Mouse (Mus musculus): ENCODE data around the gene Rubcn. TPM values are rescaled to one million over a fixed set of nuclear protein-coding genes. Genes with fewer than 3 reads are reported as not detected.
"Not testable (repeated sequence)": the region's sequence is repeated elsewhere in the genome, so short reads cannot be mapped to it uniquely, and the experiment has no call there.

Rubcn gene
- total RNA-seq, 2 experiments from 2014 or later = 60.7 to 72.2 TPM

DNA sequence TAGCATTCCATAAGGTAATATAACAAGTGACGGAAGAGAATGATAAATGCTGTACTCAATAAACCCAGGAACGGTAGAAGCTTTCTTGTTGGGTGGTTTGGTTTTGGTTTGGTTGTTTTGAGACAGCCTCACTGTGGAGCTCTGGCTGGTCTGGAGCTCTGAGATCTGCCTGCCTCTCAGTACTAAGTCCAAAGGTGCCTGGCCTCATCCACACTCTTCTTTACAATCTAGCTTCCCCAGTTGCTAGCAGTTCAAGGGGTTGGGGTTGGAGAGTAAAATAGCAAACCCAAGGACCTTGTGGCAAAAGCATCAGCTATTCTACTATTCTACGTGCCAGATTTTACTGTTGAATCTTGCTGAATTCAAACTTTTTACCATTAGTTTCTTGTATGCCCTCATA is 1.7 kb downstream of the Rubcn start:
- DNase-seq (ENCODE audit: low spot score in 2 of 2) = no peak
- intact Hi-C loops (cut with DNase I) = loop anchor here (5.0 kb wide), 2 partner anchors 64 to 506 kb away; partner anchors contain the start of genes Smbd1 and Zfp148

GRCm38 (mm10) chr16:32875281-32875680 is 2.3 kb downstream of the Rubcn start:
- not testable (repeated sequence) for DNase-seq (ENCODE audit: low spot score in 2 of 2)
- intact Hi-C loops (cut with DNase I) = loop anchor here (5.0 kb wide), 2 partner anchors 63 to 507 kb away; partner anchors contain the start of genes Smbd1 and Zfp148

DNA sequence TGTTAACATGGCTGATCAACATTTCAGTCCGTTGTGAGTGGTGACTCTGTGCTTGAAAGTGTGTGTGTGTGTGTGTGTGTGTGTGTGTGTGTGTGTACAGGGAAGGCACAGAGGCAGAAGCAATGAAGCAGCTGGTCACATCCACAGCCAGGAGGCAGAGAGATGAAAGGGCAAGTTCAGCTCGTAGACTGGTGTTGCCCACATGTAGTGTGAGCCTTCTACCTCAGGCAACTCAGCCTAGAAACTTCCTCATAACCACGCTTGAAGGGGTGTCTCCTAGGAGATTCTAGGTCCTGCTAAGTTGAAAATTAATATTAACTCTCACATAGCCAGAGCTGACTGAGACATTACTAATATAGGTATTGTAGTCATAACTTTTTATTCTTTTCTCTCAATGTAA is 4.2 kb downstream of the Rubcn start:
- intact Hi-C loops (cut with DNase I) = no loop called here

GRCm38 (mm10) chr16:32870231-32870630 is 7.3 kb downstream of the Rubcn start:
- no peak for DNase-seq (ENCODE audit: low spot score in 2 of 2)
- intact Hi-C loops (cut with DNase I) = no loop called here

More for the DNA sequence above, 4.2 kb downstream of the Rubcn start:
- no peak for DNase-seq (ENCODE audit: low spot score in 2 of 2)

- intact Hi-C loops (cut with DNase I) = loop anchor here (1.0 kb wide), 1 partner anchor 9 kb away; the partner anchor contains the start of genes Fyttd1 and Rubcn
- DNase-seq (ENCODE audit: low spot score in 2 of 2) = peak; percentile 92 to 93
Measured at GRCm38 (mm10) chr16:32867919-32868552, 9.5 kb downstream of the Rubcn start.

DNA sequence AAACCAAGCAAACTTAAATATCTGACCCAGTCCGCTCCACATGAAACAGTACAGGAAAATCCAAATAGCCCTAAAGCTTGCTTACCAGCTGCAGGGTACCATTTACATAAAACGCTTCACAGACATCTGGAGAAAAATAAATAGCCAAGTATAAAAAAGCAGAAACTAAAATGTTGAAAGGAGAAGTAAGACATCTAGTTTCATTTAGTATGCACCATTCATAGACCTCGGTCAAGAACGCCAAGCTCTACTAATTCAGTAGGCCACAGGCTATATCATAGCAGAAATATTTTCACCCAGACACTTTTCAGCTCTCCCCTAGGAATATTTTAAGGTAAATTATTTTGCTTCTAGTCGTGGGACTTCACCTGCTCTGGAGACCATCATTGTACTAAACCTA is 10.9 kb downstream of the Rubcn start:
- intact Hi-C loops (cut with DNase I) = no loop called here

GRCm38 (mm10) chr16:32865401-32865800 is 12.2 kb downstream of the Rubcn start:
- intact Hi-C loops (cut with DNase I) = no loop called here
- no peak for DNase-seq (ENCODE audit: low spot score in 2 of 2)

More for the DNA sequence above, 10.9 kb downstream of the Rubcn start:
- DNase-seq (ENCODE audit: low spot score in 2 of 2) = no peak

- no peak for DNase-seq (ENCODE audit: low spot score in 2 of 2)
Measured at GRCm38 (mm10) chr16:32861813-32862385, 15.7 kb downstream of the Rubcn start.

DNA sequence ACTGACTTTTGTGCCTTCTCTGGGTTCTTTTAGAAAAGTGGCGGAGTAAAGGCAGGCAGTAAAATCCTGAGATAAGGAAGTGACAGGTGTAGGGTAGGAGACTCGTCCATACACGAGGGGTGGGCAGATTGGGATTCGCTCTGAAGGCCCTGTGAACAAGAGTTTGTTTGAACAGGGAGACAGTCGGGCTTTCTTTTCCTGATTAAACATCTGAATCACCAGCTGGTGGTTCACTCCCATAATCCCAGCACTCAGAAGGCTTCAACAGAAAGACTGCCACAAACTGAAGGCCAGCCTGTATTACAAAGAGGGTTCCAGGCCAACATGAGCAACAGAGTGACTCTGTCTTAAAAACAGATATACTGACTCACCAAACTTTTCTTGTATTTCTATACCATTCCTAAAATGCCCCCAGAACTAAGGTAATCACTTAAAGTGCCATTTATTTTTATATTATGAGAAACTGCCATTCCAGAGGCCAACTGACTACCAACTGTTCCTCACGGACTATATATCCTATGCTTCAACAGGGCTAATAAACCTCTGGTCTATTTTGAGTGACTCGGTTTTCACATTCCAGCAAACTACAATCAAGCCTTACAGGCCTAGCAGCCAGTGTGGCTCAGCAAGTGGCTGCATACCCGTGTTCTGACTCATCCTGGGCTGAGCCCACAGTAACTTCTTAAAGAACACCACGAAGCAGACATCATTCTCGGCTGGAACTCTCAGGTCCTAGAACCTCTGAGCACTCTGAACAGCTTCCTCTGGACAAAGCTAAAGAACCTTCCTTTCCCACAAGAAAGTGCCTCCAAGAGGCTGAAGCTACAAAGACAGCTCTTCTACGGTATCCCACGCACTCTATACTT is 18.6 kb downstream of the Rubcn start:
- intact Hi-C loops (cut with DNase I) = no loop called here

More at GRCm38 (mm10) chr16:32861813-32862385, 15.7 kb downstream of the Rubcn start:
- intact Hi-C loops (cut with DNase I) = no loop called here

GRCm38 (mm10) chr16:32858356-32858755 is 19.2 kb downstream of the Rubcn start:
- intact Hi-C loops (cut with DNase I) = no loop called here
- no peak for DNase-seq (ENCODE audit: low spot score in 2 of 2)

More for the DNA sequence above, 18.6 kb downstream of the Rubcn start:
- no peak for DNase-seq (ENCODE audit: low spot score in 2 of 2)

DNA sequence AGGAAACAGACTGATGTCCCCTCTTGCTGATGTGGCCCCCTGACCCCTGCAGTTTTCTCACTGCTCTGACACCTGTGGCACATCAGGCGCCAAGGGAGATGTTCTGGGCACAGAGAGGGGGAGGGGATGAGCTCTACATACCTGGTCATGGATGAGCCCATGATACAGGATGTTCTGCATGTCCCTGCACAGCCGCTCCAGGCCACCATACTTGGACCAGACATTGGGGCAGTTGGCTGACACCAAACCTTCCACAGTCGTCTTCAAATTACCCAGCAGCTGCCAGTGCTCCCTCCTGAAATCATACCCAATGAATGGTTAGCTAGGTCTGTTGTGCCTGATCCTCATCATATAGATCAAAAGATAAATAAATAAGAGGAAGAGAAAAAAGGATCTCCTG is 20.8 kb downstream of the Rubcn start:
- DNase-seq (ENCODE audit: low spot score in 2 of 2) = no peak
- intact Hi-C loops (cut with DNase I) = no loop called here

DNA sequence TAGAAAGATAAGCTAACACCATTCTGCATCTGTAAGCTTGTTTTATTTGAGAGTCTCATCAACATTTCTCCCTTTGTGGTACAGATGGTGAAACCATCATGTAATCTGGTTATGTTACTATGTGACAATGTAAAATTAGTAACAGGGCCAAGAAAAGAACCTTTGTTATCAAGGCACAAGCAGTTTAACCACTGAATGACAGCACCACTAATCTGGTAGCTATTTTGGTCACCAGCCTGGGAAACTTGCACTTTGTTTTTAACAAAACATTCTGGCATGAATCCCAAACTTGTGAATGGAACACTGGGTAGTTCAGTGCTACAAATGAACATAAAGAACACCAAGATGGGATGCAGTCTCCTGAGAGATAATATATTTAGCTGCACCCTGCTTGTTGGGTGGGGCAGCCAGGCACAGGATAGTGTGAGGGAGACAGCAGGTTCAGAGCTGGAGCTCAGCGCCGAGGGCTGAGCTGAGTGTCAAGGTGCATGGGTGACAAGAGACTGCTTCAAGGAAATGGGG is 23.5 kb downstream of the Rubcn start:
- intact Hi-C loops (cut with DNase I) = no loop called here
- peak in 1 of 2 experiments; percentile 35 for DNase-seq (ENCODE audit: low spot score in 2 of 2)

DNA sequence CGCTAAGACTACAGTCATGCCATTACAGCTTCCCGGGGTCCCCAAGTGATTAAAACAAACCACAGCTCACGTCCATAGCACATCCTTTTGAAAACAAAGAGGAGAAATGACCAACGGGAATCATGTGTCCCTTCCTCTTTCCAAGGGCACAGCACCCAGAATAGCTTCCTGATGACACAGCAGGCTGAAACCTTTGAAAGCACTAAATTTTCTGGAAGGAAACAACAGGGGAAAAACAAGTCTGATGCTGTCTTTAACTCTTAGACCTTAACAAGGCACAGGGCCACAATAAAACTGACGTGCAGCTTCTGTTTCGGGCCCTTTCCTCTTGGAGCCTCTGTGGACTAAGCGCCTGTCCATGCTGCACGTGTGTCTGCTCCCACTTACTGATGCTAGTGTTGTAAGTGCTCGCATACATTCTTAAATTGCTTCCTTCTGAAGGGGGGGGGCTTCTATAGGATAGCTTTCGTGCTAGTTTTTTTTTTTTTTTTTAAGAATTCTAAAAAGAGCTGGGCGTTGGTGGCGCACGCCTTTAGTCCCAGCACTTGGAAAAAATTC is 24.0 kb downstream of the Rubcn start:
- intact Hi-C loops (cut with DNase I) = no loop called here

DNA sequence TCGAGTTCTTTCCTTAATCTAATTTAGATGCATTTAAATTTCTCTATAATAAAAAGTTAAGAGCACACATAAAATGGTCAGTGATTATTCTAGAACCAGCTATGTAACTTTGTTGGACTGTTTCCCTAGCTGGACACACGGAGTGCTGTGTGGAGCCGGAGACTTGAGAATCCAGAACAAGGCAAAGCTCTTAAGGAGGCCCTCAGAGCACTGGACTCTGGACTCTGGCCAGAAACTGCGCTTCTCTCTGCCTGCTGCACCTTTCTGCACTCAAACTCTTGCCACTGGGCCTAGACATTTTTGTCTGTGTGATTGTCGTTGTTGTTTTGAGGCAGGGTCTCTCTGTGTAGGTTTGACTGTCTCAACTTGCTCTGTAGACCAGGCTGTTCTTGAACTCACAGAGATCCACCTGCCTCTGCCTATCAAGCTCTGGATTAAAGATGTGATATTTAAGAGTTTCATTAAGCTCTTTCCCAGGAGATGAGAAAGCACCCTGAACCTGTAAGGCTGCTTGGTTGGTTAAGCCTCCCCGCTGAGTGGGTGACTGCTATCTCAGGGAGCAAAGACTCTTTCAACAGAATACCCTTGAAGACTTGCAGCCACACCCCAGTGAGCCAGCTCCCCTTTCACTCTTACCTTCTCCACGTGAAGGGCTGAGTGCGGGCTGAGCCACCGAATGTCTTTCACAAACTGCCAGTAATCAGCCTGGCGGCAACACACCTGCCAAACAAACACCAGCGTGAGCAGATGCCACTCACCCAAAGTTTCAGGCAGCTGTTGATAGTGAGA is 28.3 kb downstream of the Rubcn start:
- intact Hi-C loops (cut with DNase I) = no loop called here
- no peak for DNase-seq (ENCODE audit: low spot score in 2 of 2)

More for the DNA sequence above, 24.0 kb downstream of the Rubcn start:
- DNase-seq (ENCODE audit: low spot score in 2 of 2) = no peak

DNA sequence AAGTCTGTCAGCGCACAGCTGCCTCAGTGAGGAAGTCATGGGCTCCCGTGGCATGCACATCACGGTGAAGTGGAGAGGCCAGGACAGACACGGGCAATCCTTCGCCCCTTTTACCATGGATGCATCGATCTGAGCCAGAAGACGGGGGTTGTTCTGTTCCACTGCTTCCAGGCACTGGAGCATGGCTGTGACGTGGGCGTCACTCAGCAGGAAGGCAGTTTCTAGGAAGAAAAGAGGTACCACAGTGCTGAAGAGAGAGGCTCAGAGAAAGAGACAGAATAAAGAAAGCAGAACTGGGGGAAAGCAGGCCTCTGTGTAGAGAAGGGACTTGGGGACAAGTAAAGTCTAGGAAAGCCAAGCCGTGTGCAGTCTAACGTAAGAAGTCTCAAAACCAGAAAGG is 30.5 kb downstream of the Rubcn start:
- intact Hi-C loops (cut with DNase I) = no loop called here
- DNase-seq (ENCODE audit: low spot score in 2 of 2) = peak in 1 of 2 experiments; percentile 31

GRCm38 (mm10) chr16:32831501-32831900 is 46.1 kb downstream of the Rubcn start:
- intact Hi-C loops (cut with DNase I) = no loop called here
- DNase-seq (ENCODE audit: low spot score in 2 of 2) = no peak

DNA sequence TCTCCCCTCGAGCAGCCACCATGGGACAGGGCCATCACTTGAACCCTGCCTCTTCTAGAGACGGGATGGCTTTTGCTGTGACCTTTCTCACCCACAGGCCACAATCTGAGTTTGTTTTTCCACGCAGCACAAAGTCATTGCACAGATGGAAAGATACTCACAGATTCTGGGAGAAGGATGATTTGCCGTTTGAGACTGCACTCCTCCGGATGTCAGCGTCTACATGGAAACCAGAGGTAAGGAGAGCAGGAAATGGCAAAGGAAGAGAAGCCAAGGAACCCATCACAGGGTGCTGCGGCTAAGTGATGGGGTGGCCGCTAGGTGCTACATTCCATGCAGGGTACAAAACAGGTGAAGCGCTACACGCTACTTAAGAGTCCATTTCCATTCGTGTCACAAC is 48.5 kb downstream of the Rubcn start:
- intact Hi-C loops (cut with DNase I) = no loop called here
- no peak for DNase-seq (ENCODE audit: low spot score in 2 of 2)

DNA sequence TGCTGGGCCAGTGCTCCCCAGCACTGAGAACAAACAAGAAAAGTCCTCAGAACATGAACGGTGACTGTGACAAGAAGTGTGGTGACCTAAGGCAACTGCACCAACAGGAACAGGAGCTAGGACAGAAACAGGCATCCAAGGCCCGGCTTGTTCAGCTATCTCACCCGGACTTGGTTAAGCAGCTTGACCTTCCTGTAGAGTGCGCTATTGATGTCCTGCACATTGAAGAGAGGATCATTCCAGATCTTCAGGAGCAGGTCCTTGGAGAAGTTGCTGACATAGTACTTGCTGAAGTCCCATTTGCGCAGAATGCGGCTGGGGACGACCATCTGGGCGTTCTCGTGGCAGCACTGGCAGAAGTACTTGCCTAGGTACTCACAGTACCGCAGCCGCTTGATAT is 51.0 kb downstream of the Rubcn start:
- intact Hi-C loops (cut with DNase I) = no loop called here
- no peak for DNase-seq (ENCODE audit: low spot score in 2 of 2)

GRCm38 (mm10) chr16:32825380-32825779 is 52.2 kb downstream of the Rubcn start:
- DNase-seq (ENCODE audit: low spot score in 2 of 2) = no peak
- intact Hi-C loops (cut with DNase I) = no loop called here
